Mouse (Mus musculus) gastrocnemius, postnatal 4 days (tissue): ENCODE data around the gene Drosha. TPM values are rescaled to one million over a fixed set of nuclear protein-coding genes. Genes with fewer than 3 reads are reported as not detected.
A peak's percentile ranks its signal among the peaks of the same experiment; 100 is the strongest.
"Not testable (repeated sequence)": the region's sequence is repeated elsewhere in the genome, so short reads cannot be mapped to it uniquely, and the experiment has no call there.

Source experiments
- DNase-seq, 2 experiments: peaks; one replicate each; pipeline ENCODE4 v3.0.0; 2021 to 2022; ENCODE audit warnings: low spot score in 2 of 2, mixed read lengths in 2 of 2
- long read RNA-seq, 2 experiments: library from polyadenylated mRNA; stranded (forward); transcript quantifications; one replicate each; pipeline ENCODE4 v2.0.0; 2021
- total RNA-seq, 2 experiments: library from RNA; stranded (reverse); gene quantifications; 2 replicates each; pipeline ENCODE4 v1.2.3; 2021

Drosha gene
- total RNA-seq, result 10 to 100 TPM; 39.0 to 39.2 TPM
- long read RNA-seq, experiment 1, full-length matches to known transcripts, result 18 of 53 reads
- long read RNA-seq, experiment 1, partial matches to known transcripts, result 26 of 53 reads
- long read RNA-seq, experiment 1, other reads (novel, unspliced or antisense), result 9 of 53 reads
- long read RNA-seq, experiment 2, full-length matches to known transcripts, result 28 of 61 reads
- long read RNA-seq, experiment 2, partial matches to known transcripts, result 26 of 61 reads
- long read RNA-seq, experiment 2, other reads (novel, unspliced or antisense), result 7 of 61 reads

- peak; percentile 95 to 97 for DNase-seq
These were observed at the start of gene Drosha, which contains the start of gene 6030458C11Rik for GRCm38 (mm10) chr15:12824197-12824952. Gene Drosha (plus strand): TSS chr15:12824815. Gene 6030458C11Rik (minus strand): TSS chr15:12824649.

- no peak for DNase-seq
These were observed 43.3 kb upstream of the Drosha start for GRCm38 (mm10) chr15:12781296-12781695.

- DNase-seq, result no peak
These were observed 42.8 kb upstream of the Drosha start for GRCm38 (mm10) chr15:12781729-12782326.

- no peak for DNase-seq
These were observed 36.1 kb upstream of the Drosha start for GRCm38 (mm10) chr15:12788536-12788935.

- no peak for DNase-seq
These were observed 35.2 kb upstream of the Drosha start for GRCm38 (mm10) chr15:12789406-12789867.

- no peak for DNase-seq
These were observed 30.3 kb upstream of the Drosha start for GRCm38 (mm10) chr15:12794311-12794710.

- DNase-seq, result peak; percentile 30 to 48
These were observed 29.1 kb upstream of the Drosha start for GRCm38 (mm10) chr15:12795457-12795894.

GRCm38 (mm10) chr15:12795909-12796470 is 28.6 kb upstream of the Drosha start:
- no peak for DNase-seq

GRCm38 (mm10) chr15:12798043-12798442 is 26.6 kb upstream of the Drosha start:
- no peak for DNase-seq

- no peak for DNase-seq
These were observed 24.0 kb upstream of the Drosha start for GRCm38 (mm10) chr15:12800405-12801141.

GRCm38 (mm10) chr15:12801142-12801506 is 23.5 kb upstream of the Drosha start:
- DNase-seq, result not testable (repeated sequence)

- no peak for DNase-seq
These were observed 19.5 kb upstream of the Drosha start for GRCm38 (mm10) chr15:12805071-12805470.

GRCm38 (mm10) chr15:12807088-12807487 is 17.5 kb upstream of the Drosha start:
- no peak for DNase-seq

- DNase-seq, result no peak
These were observed 15.3 kb upstream of the Drosha start for GRCm38 (mm10) chr15:12809305-12809704.

GRCm38 (mm10) chr15:12812646-12813045 is 12.0 kb upstream of the Drosha start:
- DNase-seq, result no peak

- no peak for DNase-seq
These were observed 7.0 kb upstream of the Drosha start for GRCm38 (mm10) chr15:12817592-12817991.

- no peak for DNase-seq
These were observed 1.9 kb upstream of the Drosha start for GRCm38 (mm10) chr15:12822416-12823395.

- DNase-seq, result no peak
These were observed 1.0 kb upstream of the Drosha start for GRCm38 (mm10) chr15:12823455-12824119.

- DNase-seq, result peak in 1 of 2 experiments; percentile 31
These were observed 350 bp downstream of the Drosha start for GRCm38 (mm10) chr15:12824965-12825364.
